Mouse (Mus musculus): ENCODE results near the gene Chrm5. TPM values are rescaled to one million over a fixed set of nuclear protein-coding genes. Genes with fewer than 3 reads are reported as not detected.

Gene Chrm5
- total and polyA plus RNA-seq, 3 experiments, result not detected

DNA sequence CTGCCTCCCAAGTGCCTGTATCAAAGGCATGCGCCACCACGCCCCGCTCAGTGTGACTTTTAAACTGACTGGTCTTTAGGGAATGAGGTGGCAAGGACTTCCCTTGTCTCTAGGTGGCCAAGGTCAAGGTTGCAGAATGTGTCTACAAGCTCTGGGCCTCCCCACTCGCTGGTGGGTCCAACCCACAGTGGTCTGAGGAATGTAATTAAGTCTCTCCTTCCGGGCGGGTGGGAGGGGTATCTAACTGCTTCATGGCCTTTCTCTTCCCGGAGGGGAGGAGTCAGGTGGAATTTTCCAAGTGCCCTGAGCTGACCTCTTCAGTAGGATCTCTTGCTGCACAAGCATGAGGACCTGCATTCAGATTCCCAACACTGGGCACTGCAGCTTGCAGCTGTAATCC lies 17.3 kb upstream of the Chrm5 start:
- TF ChIP-seq POLR2AphosphoS5 (IDR thresholded peaks at IDR 0.05; ENCODE audit: insufficient replicate concordance, low read depth, low read length) (no peak), CTCF (IDR thresholded peaks at IDR 0.05; ENCODE audit: low read depth, low read length) (no peak), GATA2 (IDR thresholded peaks at IDR 0.05; ENCODE audit: borderline replicate concordance, low read depth, low read length) (no peak), TAL1 (conservative IDR thresholded peaks at IDR 0.05; ENCODE audit: low read depth, low read length) (no peak)
- no peak overlapping the region for H3K4me3 ChIP-seq (ENCODE audit: low read depth, low read length)
- H3K4me1 ChIP-seq (ENCODE audit: insufficient read depth, low read depth, low read length), result peaks cover 51% of the 10 kb centered on the region
- no peak for DNase-seq (ENCODE audit: low spot score)
- peaks cover 15% of the 10 kb centered on the region for H3K36me3 ChIP-seq (replicated peaks)
- ATAC-seq (ENCODE audit: extremely low read depth, insufficient number of reproducible peaks, low FRiP score, poor library complexity, severe bottlenecking), result no peak
- no peaks in the 10 kb centered on the region for H3K27me3 ChIP-seq (ENCODE audit: insufficient read depth, low read length)
- no peaks in the 10 kb centered on the region for H3K9me3 ChIP-seq (replicated peaks)

DNA sequence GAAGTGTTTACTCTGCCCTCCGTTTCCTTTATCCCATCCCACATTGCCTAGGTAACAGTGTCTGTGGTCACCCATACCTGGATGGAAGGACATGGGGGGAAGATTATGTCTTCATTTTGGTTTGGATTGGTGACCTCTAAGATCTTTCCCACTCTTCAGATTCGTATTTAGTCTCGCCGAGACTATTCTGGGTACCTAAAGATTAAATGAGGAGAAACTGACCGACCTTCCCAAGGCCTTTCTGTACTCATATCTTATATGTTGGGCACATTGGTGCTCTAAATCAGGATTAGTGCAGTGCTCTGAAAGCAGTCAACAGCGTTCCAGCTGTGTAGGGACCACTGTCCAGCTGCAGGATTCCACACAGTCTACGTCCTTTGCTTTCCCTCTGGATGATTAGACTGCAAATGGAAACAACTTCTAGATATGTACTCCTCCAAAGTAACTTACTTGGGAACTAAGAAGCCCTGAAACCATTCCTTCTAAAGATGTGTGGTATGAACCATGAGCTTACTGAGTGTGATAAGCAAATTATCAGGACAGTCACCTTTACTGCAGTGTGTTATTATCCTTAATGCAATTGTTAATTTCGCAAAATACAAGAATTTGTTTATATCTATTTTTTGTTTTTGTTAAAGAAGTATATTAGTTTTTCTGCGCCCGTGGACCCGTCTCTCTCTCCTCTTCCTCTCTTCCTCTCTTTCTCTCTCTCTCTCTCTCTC lies 13.1 kb upstream of the Chrm5 start:
- peaks cover 42% of the 10 kb centered on the region for H3K4me1 ChIP-seq (ENCODE audit: insufficient read depth, low read depth, low read length)
- DNase-seq (ENCODE audit: low spot score) (no peak), ATAC-seq (ENCODE audit: extremely low read depth, insufficient number of reproducible peaks, low FRiP score, poor library complexity, severe bottlenecking) (no peak; the same call in 1 of the 2 replicates)
- peaks cover 8% of the 10 kb centered on the region for H3K36me3 ChIP-seq (replicated peaks)
- H3K4me3 ChIP-seq (ENCODE audit: low read depth, low read length), result peak overlapping the region; percentile 78
- no peaks in the 10 kb centered on the region for H3K27me3 ChIP-seq (ENCODE audit: insufficient read depth, low read length)
- TF ChIP-seq GATA2 (IDR thresholded peaks at IDR 0.05; ENCODE audit: borderline replicate concordance, low read depth, low read length), result no peak
- no peak for TF ChIP-seq CTCF (IDR thresholded peaks at IDR 0.05; ENCODE audit: low read depth, low read length)
- TF ChIP-seq TAL1 (conservative IDR thresholded peaks at IDR 0.05; ENCODE audit: low read depth, low read length), result no peak
- no peak for TF ChIP-seq GATA1 (IDR thresholded peaks at IDR 0.05; ENCODE audit: borderline replicate concordance, low read length)
- TF ChIP-seq POLR2AphosphoS5 (IDR thresholded peaks at IDR 0.05; ENCODE audit: insufficient replicate concordance, low read depth, low read length), result no peak
- H3K9me3 ChIP-seq (replicated peaks), result no peaks in the 10 kb centered on the region

DNA sequence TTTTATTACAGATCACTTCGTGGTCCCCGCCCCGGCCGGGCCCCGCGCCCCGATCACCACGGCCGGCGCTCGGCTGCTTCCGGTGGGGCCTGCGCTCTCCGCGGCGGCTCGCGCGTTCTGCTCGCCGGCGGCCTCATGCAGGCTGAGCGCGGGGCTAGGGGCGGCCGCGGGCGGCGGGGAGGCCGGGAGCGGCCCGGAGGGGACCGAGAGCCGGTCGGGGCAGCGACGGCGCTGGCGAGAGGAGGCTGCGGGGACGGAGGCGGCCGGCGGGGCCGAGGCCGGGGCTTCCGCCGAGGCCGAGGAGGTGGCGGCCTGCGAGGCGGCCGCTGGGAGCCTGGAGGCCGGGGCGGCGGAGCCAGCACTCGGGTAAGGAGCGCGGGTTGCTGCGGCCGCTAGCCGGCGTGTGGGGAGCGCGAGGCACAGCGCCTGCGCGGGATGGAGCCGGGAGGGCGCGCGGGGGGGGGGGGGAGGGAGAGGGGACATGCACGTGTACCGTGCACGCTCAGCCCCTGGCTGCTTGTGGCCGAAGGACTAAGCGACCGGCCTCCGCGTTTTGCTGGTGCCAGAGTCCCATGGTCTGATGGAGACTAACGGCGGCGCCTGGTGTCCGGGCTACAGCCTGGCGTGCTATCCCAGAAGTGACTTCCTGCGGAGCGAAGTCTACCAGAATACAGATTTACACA lies 12.4 kb upstream of the Chrm5 start, which contains the start of gene Aven:
Aven (plus strand) TSS at position 109 of the 683 bp plus-strand sequence.
- Histone ChIP-seq H3K36me3 (replicated peaks) (peaks cover 7% of the 10 kb centered on the region), H3K9me3 (replicated peaks) (no peaks in the 10 kb centered on the region), H3K4me1 (ENCODE audit: insufficient read depth, low read depth, low read length) (peaks cover 38% of the 10 kb centered on the region), H3K4me3 (ENCODE audit: low read depth, low read length) (peak within 1 kb of the TSS; percentile 78), H3K27me3 (ENCODE audit: insufficient read depth, low read length) (no peaks in the 10 kb centered on the region)
- no peak for TF ChIP-seq GATA2 (IDR thresholded peaks at IDR 0.05; ENCODE audit: borderline replicate concordance, low read depth, low read length)
- DNase-seq (ENCODE audit: low spot score), result peak; percentile 86
- ATAC-seq (ENCODE audit: extremely low read depth, insufficient number of reproducible peaks, low FRiP score, poor library complexity, severe bottlenecking), result peak; percentile 64

- TF ChIP-seq GATA1 (IDR thresholded peaks at IDR 0.05; ENCODE audit: borderline replicate concordance, low read length), result no peak
- no peak for TF ChIP-seq TAL1 (conservative IDR thresholded peaks at IDR 0.05; ENCODE audit: low read depth, low read length)
- no peak for TF ChIP-seq CTCF (IDR thresholded peaks at IDR 0.05; ENCODE audit: low read depth, low read length)
- TF ChIP-seq GATA2 (IDR thresholded peaks at IDR 0.05; ENCODE audit: borderline replicate concordance, low read depth, low read length), result no peak
- TF ChIP-seq POLR2AphosphoS5 (IDR thresholded peaks at IDR 0.05; ENCODE audit: insufficient replicate concordance, low read depth, low read length), result no peak
- Histone ChIP-seq H3K27me3 (ENCODE audit: insufficient read depth, low read length) (no peaks in the 10 kb centered on the region), H3K9me3 (replicated peaks) (no peaks in the 10 kb centered on the region), H3K4me3 (ENCODE audit: low read depth, low read length) (peak overlapping the region; percentile 78), H3K4me1 (ENCODE audit: insufficient read depth, low read depth, low read length) (peaks cover 36% of the 10 kb centered on the region), H3K36me3 (replicated peaks) (peaks cover 4% of the 10 kb centered on the region)
- no peak for DNase-seq (ENCODE audit: low spot score)
- ATAC-seq (ENCODE audit: extremely low read depth, insufficient number of reproducible peaks, low FRiP score, poor library complexity, severe bottlenecking), result 0 out of 2 replicates have a peak, but pooled peaks have one; percentile 15
These were observed 11.9 kb upstream of the Chrm5 start for GRCm38 (mm10) chr2:112492431-112492855.

DNA sequence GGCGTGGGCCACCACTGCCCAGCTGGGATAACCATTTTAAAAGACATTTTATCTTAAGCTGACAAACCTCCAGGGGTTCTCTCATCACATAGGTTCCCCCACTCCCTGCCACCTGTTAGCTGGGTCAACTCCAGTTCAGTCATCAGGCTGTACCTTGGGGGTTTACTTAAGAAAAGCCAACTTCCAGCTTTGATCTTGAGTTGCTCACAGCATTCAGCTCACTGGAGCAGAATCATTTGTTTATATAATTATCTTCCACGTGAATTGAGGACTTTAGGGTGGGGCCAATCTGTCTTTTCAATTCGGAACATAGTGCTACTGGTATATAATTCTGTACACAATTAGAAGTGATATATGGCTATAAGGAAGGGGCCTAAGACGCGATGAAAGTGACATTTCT lies 11.1 kb upstream of the Chrm5 start:
- H3K27me3 ChIP-seq (ENCODE audit: insufficient read depth, low read length), result no peaks in the 10 kb centered on the region
- H3K4me3 ChIP-seq (ENCODE audit: low read depth, low read length), result no peak overlapping the region
- H3K9me3 ChIP-seq (replicated peaks), result no peaks in the 10 kb centered on the region
- no peak for DNase-seq (ENCODE audit: low spot score)
- ATAC-seq (ENCODE audit: extremely low read depth, insufficient number of reproducible peaks, low FRiP score, poor library complexity, severe bottlenecking), result no peak
- H3K36me3 ChIP-seq (replicated peaks), result no peaks in the 10 kb centered on the region
- peaks cover 31% of the 10 kb centered on the region for H3K4me1 ChIP-seq (ENCODE audit: insufficient read depth, low read depth, low read length)
- TF ChIP-seq POLR2AphosphoS5 (IDR thresholded peaks at IDR 0.05; ENCODE audit: insufficient replicate concordance, low read depth, low read length), result no peak
- TF ChIP-seq GATA1 (IDR thresholded peaks at IDR 0.05; ENCODE audit: borderline replicate concordance, low read length), result no peak
- TF ChIP-seq GATA2 (IDR thresholded peaks at IDR 0.05; ENCODE audit: borderline replicate concordance, low read depth, low read length), result no peak
- TF ChIP-seq TAL1 (conservative IDR thresholded peaks at IDR 0.05; ENCODE audit: low read depth, low read length), result no peak
- TF ChIP-seq CTCF (IDR thresholded peaks at IDR 0.05; ENCODE audit: low read depth, low read length), result no peak

GRCm38 (mm10) chr2:112490483-112491196 lies 10.1 kb upstream of the Chrm5 start:
- no peak for DNase-seq (ENCODE audit: low spot score)
- H3K36me3 ChIP-seq (replicated peaks), result no peaks in the 10 kb centered on the region
- TF ChIP-seq GATA2 (IDR thresholded peaks at IDR 0.05; ENCODE audit: borderline replicate concordance, low read depth, low read length) (no peak), CTCF (IDR thresholded peaks at IDR 0.05; ENCODE audit: low read depth, low read length) (no peak), TAL1 (conservative IDR thresholded peaks at IDR 0.05; ENCODE audit: low read depth, low read length) (no peak), GATA1 (IDR thresholded peaks at IDR 0.05; ENCODE audit: borderline replicate concordance, low read length) (no peak), POLR2AphosphoS5 (IDR thresholded peaks at IDR 0.05; ENCODE audit: insufficient replicate concordance, low read depth, low read length) (no peak)
- no peaks in the 10 kb centered on the region for H3K9me3 ChIP-seq (replicated peaks)
- H3K27me3 ChIP-seq (ENCODE audit: insufficient read depth, low read length), result peaks cover 8% of the 10 kb centered on the region; the same call in 1 of the 2 replicates
- no peak for ATAC-seq (ENCODE audit: extremely low read depth, insufficient number of reproducible peaks, low FRiP score, poor library complexity, severe bottlenecking)
- peaks cover 26% of the 10 kb centered on the region for H3K4me1 ChIP-seq (ENCODE audit: insufficient read depth, low read depth, low read length)
- H3K4me3 ChIP-seq (ENCODE audit: low read depth, low read length), result no peak overlapping the region

All from G1E (cell line).